Mouse (Mus musculus): ENCODE data around the gene Cdt1.

GRCm38 (mm10) chr8:122574667-122575251, 6.9 kb downstream of the Cdt1 start:
- no peak for TF ChIP-seq CTCF (IDR thresholded peaks at IDR 0.05; ENCODE audit: low read depth)
- TF ChIP-seq EP300 (IDR thresholded peaks at IDR 0.05; ENCODE audit: low read depth): no peak

All from liver, postnatal 0 days (tissue).